Mouse (Mus musculus) heart, embryonic 13.5 days (tissue): ENCODE results near the gene Kctd13. TPM values are rescaled to one million over a fixed set of nuclear protein-coding genes. Genes with fewer than 3 reads are reported as not detected.

Source experiments
- ATAC-seq: fragments of 200-750 bp; cut with Nextera tagmentation; 2 replicates; pipeline ENCODE4 v1.8.0; 2017; ENCODE audit warnings: moderate TSS enrichment; ENCODE audit not compliant: insufficient number of reproducible peaks, low FRiP score, low TSS enrichment; ENCODE audit errors: extremely low read depth
- H3K27ac ChIP-seq: fragments of 300-500 bp; sonication (generic); replicated peaks from 2 replicates; pipeline ENCODE4 v1.5.1; 2015; ENCODE audit warnings: moderate library complexity, mild to moderate bottlenecking, inconsistent platforms
- H3K27me3 ChIP-seq: fragments of 300-500 bp; sonication (generic); replicated peaks from 2 replicates; pipeline ENCODE4 v1.6.1; 2015; ENCODE audit warnings: mild to moderate bottlenecking, inconsistent platforms
- H3K36me3 ChIP-seq: fragments of 300-500 bp; sonication (generic); 2 replicates; pipeline ENCODE4 v1.6.1; 2015; ENCODE audit warnings: mild to moderate bottlenecking, inconsistent platforms
- H3K4me1 ChIP-seq: fragments of 300-500 bp; sonication (generic); 2 replicates; pipeline ENCODE4 v1.6.1; 2015; ENCODE audit warnings: inconsistent platforms
- H3K4me2 ChIP-seq: fragments of 300-500 bp; sonication (generic); 2 replicates; pipeline ENCODE4 v1.6.1; 2015; ENCODE audit warnings: inconsistent platforms, mild to moderate bottlenecking, moderate library complexity
- H3K4me3 ChIP-seq: fragments of 300-500 bp; sonication (generic); 2 replicates; pipeline ENCODE4 v1.5.1; 2015; ENCODE audit warnings: moderate library complexity, mild to moderate bottlenecking, inconsistent platforms
- H3K9ac ChIP-seq: fragments of 300-500 bp; sonication (generic); 2 replicates; pipeline ENCODE4 v1.6.1; 2015; ENCODE audit warnings: inconsistent platforms, mild to moderate bottlenecking, moderate library complexity
- H3K9me3 ChIP-seq: fragments of 300-500 bp; sonication (generic); 2 replicates; pipeline ENCODE4 v1.6.1; 2016; ENCODE audit warnings: inconsistent platforms
- WGBS: fragments of 180-500 bp; shearing (Covaris S2); methylation state at CpG from one replicate; pipeline ENCODE4 v1.1.7; 2015; ENCODE audit warnings: mixed read lengths; 5-methylcytosine and 5-hydroxymethylcytosine counted together
- polyA plus RNA-seq: library from polyadenylated mRNA; unstranded; fragments of >200 nt; fragmentation: Nextera tagmentation; extraction: Ambion mirVana; gene quantifications from 2 replicates; pipeline ENCODE4 v1.2.1, GENCODE M21; 2015

The Kctd13 gene
- polyA plus RNA-seq, 1 experiment from 2014 or later: 13.1 TPM

DNA sequence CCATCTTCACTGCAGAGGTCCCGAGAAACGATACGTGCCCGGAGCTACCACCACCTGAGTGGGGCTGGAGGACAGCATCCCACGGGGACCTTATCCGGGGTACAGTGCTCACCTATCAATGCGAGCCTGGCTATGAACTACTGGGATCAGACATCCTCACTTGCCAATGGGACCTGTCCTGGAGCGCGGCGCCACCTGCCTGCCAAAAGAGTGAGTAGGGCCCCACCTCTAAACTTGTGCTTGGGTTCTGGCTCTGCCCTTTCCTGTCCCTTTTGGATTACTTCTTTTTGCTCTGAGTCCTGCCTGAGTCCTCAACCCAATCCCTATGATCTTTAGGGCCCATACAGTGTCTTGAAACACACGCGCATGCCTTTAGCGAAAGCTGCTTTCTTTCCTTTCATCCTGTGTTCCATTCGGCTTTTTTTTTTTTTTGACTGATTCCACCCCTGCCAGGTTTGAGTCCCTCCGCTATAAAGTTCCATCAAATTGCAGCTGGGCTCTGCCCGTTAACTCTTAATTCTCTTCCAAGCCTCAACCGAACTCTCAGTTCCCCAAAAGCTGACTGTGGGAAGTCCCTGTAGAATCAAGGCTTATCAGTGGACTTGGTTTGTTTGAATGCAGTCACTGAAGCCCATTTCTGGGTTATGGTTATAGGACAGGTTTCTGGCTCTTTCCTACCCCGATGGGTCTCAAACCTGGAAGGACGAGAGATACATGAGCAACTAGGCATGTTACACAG lies 35.0 kb downstream of the Kctd13 start:
- no peak overlapping the region for H3K4me2 ChIP-seq
- peaks cover 5% of the 10 kb centered on the region; the same call in 1 of the 2 replicates for H3K4me1 ChIP-seq
- no peaks in the 10 kb centered on the region for H3K9me3 ChIP-seq
- H3K36me3 ChIP-seq: no peaks in the 10 kb centered on the region
- H3K27ac ChIP-seq: no peak overlapping the region
- WGBS: 25% methylated on average over 19 of the region's 19 CpGs
- peaks cover 39% of the 10 kb centered on the region for H3K27me3 ChIP-seq
- no peak overlapping the region for H3K4me3 ChIP-seq
- no peak for ATAC-seq
- H3K9ac ChIP-seq: no peak overlapping the region

- WGBS: 45% methylated on average over 3 of the region's 3 CpGs
- Histone ChIP-seq H3K9ac (no peak overlapping the region), H3K27me3 (peaks cover 39% of the 10 kb centered on the region), H3K27ac (no peak overlapping the region), H3K4me1 (peaks cover 5% of the 10 kb centered on the region; the same call in 1 of the 2 replicates), H3K4me2 (no peak overlapping the region), H3K36me3 (no peaks in the 10 kb centered on the region), H3K4me3 (no peak overlapping the region), H3K9me3 (no peaks in the 10 kb centered on the region)
- ATAC-seq: no peak
Measured at GRCm38 (mm10) chr7:126965568-126965967, 36.9 kb downstream of the Kctd13 start.

- 65% methylated on average over 6 of the region's 6 CpGs for WGBS
- no peak for ATAC-seq
- peaks cover 5% of the 10 kb centered on the region; the same call in 1 of the 2 replicates for H3K4me1 ChIP-seq
Measured at GRCm38 (mm10) chr7:126967361-126967760, 38.7 kb downstream of the Kctd13 start.

GRCm38 (mm10) chr7:126975493-126975892 lies 46.8 kb downstream of the Kctd13 start:
- peaks cover 28% of the 10 kb centered on the region for H3K36me3 ChIP-seq
- peak overlapping the region; percentile 92 for H3K4me2 ChIP-seq
- H3K27me3 ChIP-seq: no peaks in the 10 kb centered on the region
- peaks cover 16% of the 10 kb centered on the region for H3K4me1 ChIP-seq
- ATAC-seq: no peak
- H3K27ac ChIP-seq: no peak overlapping the region
- 11% methylated on average over 8 of the region's 8 CpGs for WGBS
- peak overlapping the region; percentile 73 for H3K9ac ChIP-seq
- no peaks in the 10 kb centered on the region for H3K9me3 ChIP-seq
- peak overlapping the region; percentile 97 for H3K4me3 ChIP-seq

More at GRCm38 (mm10) chr7:126967361-126967760, 38.7 kb downstream of the Kctd13 start:
- H3K4me2 ChIP-seq: no peak overlapping the region
- no peak overlapping the region for H3K9ac ChIP-seq
- no peaks in the 10 kb centered on the region for H3K9me3 ChIP-seq
- H3K36me3 ChIP-seq: no peaks in the 10 kb centered on the region
- H3K27ac ChIP-seq: no peak overlapping the region
- H3K4me3 ChIP-seq: no peak overlapping the region
- peaks cover 24% of the 10 kb centered on the region for H3K27me3 ChIP-seq

DNA sequence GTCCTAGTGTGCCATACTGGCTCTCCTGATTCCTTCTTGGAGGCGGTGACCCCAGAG lies 47.0 kb downstream of the Kctd13 start, which contains the start of gene Cdipt:
Cdipt (plus strand) TSS at position 22 of the 57 bp plus-strand sequence.
- no peak for ATAC-seq
- Histone ChIP-seq H3K9ac (peak within 1 kb of the TSS; percentile 96), H3K4me3 (peak within 1 kb of the TSS; percentile 97), H3K4me1 (peaks cover 16% of the 10 kb centered on the region), H3K9me3 (no peaks in the 10 kb centered on the region), H3K27me3 (no peaks in the 10 kb centered on the region), H3K27ac (peak within 1 kb of the TSS; percentile 92), H3K4me2 (peak within 1 kb of the TSS; percentile 92), H3K36me3 (peaks cover 30% of the 10 kb centered on the region)
- WGBS: 0% methylated on average over 1 of the region's 1 CpGs

DNA sequence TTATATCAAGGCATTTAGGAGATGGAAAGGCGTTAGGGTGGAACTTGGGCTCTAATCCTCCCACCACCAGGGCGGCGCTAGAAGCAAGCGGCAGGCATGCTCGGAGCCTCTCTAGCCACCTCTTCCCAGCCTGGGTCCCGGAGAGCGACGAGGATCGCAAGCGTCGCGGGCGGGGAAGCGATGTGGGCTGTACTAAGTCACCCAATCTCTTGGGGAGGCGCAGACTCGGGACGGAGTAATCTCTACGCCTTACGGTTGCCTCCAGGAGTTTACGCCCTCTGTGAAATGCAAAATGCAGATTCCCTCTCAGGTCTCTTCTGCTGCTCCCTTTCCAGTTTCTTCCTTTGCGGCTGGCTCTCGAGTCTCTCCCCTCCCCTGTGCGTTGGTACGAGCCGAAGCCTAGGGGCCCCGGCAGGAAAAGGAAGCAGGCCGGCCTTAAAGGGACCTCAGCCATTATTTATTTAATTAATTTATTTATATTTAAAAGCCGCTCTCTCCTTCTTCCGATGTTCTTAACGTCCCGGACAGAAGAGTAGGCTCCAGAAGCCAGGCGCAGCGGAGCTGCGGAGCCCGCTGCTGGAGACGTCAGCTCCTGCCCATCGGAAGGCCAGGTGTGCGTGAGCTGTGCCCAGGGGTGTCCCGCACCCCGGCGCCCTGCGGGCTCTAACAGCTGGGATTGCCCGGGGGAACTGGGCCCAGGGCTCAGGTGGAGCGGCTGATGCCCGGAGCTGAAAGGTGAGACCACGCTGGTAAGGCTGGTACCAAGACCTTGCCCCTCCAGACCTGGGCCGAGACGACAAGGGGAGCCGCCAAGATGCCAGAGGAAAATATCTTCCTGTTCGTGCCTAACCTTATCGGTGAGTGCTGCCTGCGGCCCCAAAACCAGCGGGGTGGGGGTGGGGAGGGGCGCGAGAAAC lies 47.5 kb downstream of the Kctd13 start, which contains the start of gene Cdiptos:
Cdiptos (minus strand) TSS at position 149 of the 917 bp plus-strand sequence.
- peak within 1 kb of the TSS; percentile 92 for H3K4me2 ChIP-seq
- H3K27ac ChIP-seq: peak within 1 kb of the TSS; percentile 92
- peak within 1 kb of the TSS; percentile 97 for H3K4me3 ChIP-seq
- H3K36me3 ChIP-seq: peaks cover 35% of the 10 kb centered on the region
- peak; percentile 87 for ATAC-seq
- under 1% methylated on average over 55 of the region's 55 CpGs for WGBS
- H3K4me1 ChIP-seq: peaks cover 16% of the 10 kb centered on the region
- no peaks in the 10 kb centered on the region for H3K27me3 ChIP-seq
- H3K9me3 ChIP-seq: no peaks in the 10 kb centered on the region
- peak within 1 kb of the TSS; percentile 96 for H3K9ac ChIP-seq

- Histone ChIP-seq H3K36me3 (peaks cover 39% of the 10 kb centered on the region), H3K4me1 (peaks cover 16% of the 10 kb centered on the region), H3K4me2 (peak overlapping the region; percentile 92), H3K9me3 (no peaks in the 10 kb centered on the region), H3K4me3 (peak overlapping the region; percentile 97), H3K9ac (peak overlapping the region; percentile 96), H3K27ac (peak overlapping the region; percentile 92), H3K27me3 (no peaks in the 10 kb centered on the region)
- 24% methylated on average over 14 of the region's 14 CpGs for WGBS
- no peak; the same call in 1 of the 2 replicates for ATAC-seq
Measured at GRCm38 (mm10) chr7:126976878-126977459, 48.3 kb downstream of the Kctd13 start.

DNA sequence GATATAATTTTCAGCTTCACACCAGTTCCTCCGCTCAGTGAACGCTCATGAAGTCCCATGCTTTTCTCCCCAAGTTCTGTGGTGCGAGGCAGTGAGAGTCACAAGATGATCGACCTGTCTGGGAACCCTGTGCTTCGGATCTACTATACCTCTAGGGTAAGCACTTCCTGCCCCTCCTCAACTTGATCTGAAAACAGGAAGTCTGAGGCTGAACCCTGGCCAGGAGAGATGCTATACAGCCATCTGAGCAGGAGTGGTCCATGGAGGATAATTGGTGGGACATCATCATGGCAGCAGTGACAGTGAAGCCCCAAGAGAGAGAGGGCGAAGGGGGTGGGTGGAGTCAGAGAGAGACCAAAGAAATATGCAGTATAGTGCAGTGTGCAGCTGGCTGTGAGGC lies 50.2 kb downstream of the Kctd13 start:
- no peak overlapping the region for H3K27ac ChIP-seq
- H3K4me2 ChIP-seq: no peak overlapping the region
- peaks cover 16% of the 10 kb centered on the region for H3K4me1 ChIP-seq
- H3K36me3 ChIP-seq: peaks cover 39% of the 10 kb centered on the region
- no peak for ATAC-seq
- no peaks in the 10 kb centered on the region for H3K27me3 ChIP-seq
- 88% methylated on average over 6 of the region's 6 CpGs for WGBS
- no peaks in the 10 kb centered on the region for H3K9me3 ChIP-seq
- no peak overlapping the region for H3K4me3 ChIP-seq
- H3K9ac ChIP-seq: no peak overlapping the region

DNA sequence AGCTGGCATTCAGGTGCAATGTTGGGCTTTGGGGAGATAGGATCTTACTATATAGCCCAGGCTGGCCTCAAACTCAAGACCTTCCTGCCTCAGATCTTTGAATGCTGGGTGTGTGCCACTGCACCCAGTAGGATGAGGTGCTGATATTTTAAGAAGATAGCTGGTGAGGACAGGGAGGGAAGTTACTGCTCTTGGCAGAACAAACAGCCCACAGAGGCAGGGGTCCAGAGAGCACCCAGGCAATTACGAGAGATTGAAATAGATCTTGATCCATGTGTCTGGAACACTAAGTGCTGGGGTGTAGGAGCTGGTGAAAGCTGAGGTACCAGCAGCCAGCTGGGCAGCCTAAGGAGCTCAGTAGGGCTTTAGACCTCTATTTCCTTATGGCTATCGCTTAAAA lies 52.9 kb downstream of the Kctd13 start:
- WGBS: 86% methylated on average over 2 of the region's 2 CpGs
- Histone ChIP-seq H3K4me2 (no peak overlapping the region), H3K9me3 (no peaks in the 10 kb centered on the region), H3K27me3 (no peaks in the 10 kb centered on the region), H3K4me3 (no peak overlapping the region), H3K4me1 (peaks cover 16% of the 10 kb centered on the region), H3K27ac (no peak overlapping the region), H3K36me3 (peaks cover 39% of the 10 kb centered on the region), H3K9ac (no peak overlapping the region)
- no peak for ATAC-seq

DNA sequence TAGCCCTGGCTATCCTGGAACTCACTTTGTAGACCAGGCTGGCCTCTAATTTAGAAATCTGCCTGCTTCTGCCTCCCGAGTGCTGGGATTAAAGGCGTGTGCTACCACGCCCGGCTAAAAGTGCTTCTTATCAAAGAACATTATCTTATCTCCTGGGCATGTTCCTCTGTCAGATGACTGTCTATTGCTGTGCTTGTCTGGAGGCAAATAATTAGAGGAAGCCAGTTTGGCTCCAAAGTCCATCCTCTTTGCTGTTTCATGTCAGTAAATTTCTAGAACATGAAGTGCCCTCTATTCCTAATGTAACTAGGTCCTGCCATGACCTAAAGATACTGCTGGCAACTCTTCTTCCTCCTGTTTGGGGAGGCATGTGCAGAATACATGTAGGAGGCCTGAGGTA lies 53.4 kb downstream of the Kctd13 start:
- H3K4me3 ChIP-seq: no peak overlapping the region
- no peak overlapping the region for H3K9ac ChIP-seq
- WGBS: 62% methylated on average over 4 of the region's 4 CpGs
- H3K4me2 ChIP-seq: no peak overlapping the region
- H3K27me3 ChIP-seq: no peaks in the 10 kb centered on the region
- H3K9me3 ChIP-seq: no peaks in the 10 kb centered on the region
- no peak overlapping the region for H3K27ac ChIP-seq
- peaks cover 42% of the 10 kb centered on the region for H3K36me3 ChIP-seq
- H3K4me1 ChIP-seq: peaks cover 13% of the 10 kb centered on the region
- no peak for ATAC-seq

DNA sequence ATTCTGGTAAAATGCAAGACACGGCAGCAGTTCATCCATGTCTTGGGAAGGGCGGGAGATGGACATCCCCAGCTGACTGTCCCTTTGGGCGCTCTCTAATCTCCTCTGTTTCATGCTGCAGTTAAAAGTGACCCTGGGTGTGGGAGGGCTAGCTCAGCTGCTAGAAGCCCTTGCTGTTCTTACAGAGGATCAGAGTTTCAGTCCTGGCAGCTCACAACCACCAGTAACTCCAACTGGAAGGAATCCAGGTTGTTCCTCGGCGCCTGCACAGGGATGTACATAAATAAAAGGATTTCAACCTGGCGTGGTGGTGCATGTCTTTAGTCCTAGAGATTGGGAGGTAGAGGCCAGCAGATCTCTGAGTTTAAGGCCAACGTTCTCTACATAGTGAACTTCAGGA lies 54.4 kb downstream of the Kctd13 start:
- Histone ChIP-seq H3K9me3 (no peaks in the 10 kb centered on the region), H3K27ac (no peak overlapping the region), H3K36me3 (peaks cover 38% of the 10 kb centered on the region), H3K27me3 (no peaks in the 10 kb centered on the region), H3K4me1 (peaks cover 5% of the 10 kb centered on the region; the same call in 1 of the 2 replicates), H3K9ac (no peak overlapping the region), H3K4me3 (no peak overlapping the region), H3K4me2 (no peak overlapping the region)
- ATAC-seq: no peak
- 77% methylated on average over 7 of the region's 7 CpGs for WGBS
